Mouse (Mus musculus) kidney, embryonic 16.5 days (tissue): ENCODE results near the gene Pla2g7. TPM values are rescaled to one million over a fixed set of nuclear protein-coding genes. Genes with fewer than 3 reads are reported as not detected.

Experiments
- ATAC-seq: fragments of 200-750 bp; cut with Nextera tagmentation; 2 replicates; pipeline ENCODE4 v1.8.0; 2017; ENCODE audit warnings: moderate TSS enrichment; ENCODE audit not compliant: low FRiP score, low TSS enrichment
- H3K27ac ChIP-seq: fragments of 300-500 bp; sonication (generic); 2 replicates; pipeline ENCODE4 v1.5.1; 2014; ENCODE audit warnings: low read length
- H3K27me3 ChIP-seq: fragments of 300-500 bp; sonication (generic); 2 replicates; pipeline ENCODE4 v1.6.1; 2014; ENCODE audit warnings: low read length, control low read depth, mixed read lengths; ENCODE audit not compliant: insufficient read depth
- H3K36me3 ChIP-seq: fragments of 300-500 bp; sonication (generic); 2 replicates; pipeline ENCODE4 v1.6.1; 2014; ENCODE audit warnings: low read length, control low read depth, mixed read lengths; ENCODE audit not compliant: insufficient read depth
- H3K4me1 ChIP-seq: fragments of 300-500 bp; sonication (generic); 2 replicates; pipeline ENCODE4 v1.6.1; 2014; ENCODE audit warnings: low read length, control low read depth, mixed read lengths; ENCODE audit not compliant: insufficient read depth
- H3K4me2 ChIP-seq: fragments of 300-500 bp; sonication (generic); replicated peaks from 2 replicates; pipeline ENCODE4 v1.6.1; 2014; ENCODE audit warnings: low read depth, low read length
- H3K4me3 ChIP-seq: fragments of 300-500 bp; sonication (generic); 2 replicates; pipeline ENCODE4 v1.5.1; 2014; ENCODE audit warnings: mild to moderate bottlenecking, low read length
- H3K9ac ChIP-seq: fragments of 300-500 bp; sonication (generic); replicated peaks from 2 replicates; pipeline ENCODE4 v1.6.1; 2014; ENCODE audit warnings: low read length
- H3K9me3 ChIP-seq: fragments of 300-500 bp; sonication (generic); 2 replicates; pipeline ENCODE4 v1.6.1; 2016; ENCODE audit warnings: low read length, control low read depth
- whole genome bisulfite sequencing: fragments of 180-500 bp; shearing (Covaris S2); extraction: QIAGEN DNeasy Blood & Tissue Kit; methylation state at CpG from one replicate; pipeline ENCODE4 v1.1.7; 2014; 5-methylcytosine and 5-hydroxymethylcytosine counted together
- polyA plus RNA-seq: library from polyadenylated mRNA; unstranded; fragments of >200 nt; fragmentation: Nextera tagmentation; extraction: Ambion mirVana; gene quantifications from 2 replicates; pipeline ENCODE4 v1.2.1, GENCODE M21; 2015

The Pla2g7 gene
- polyA plus RNA-seq, 1 experiment from 2014 or later: 75.4 TPM

DNA sequence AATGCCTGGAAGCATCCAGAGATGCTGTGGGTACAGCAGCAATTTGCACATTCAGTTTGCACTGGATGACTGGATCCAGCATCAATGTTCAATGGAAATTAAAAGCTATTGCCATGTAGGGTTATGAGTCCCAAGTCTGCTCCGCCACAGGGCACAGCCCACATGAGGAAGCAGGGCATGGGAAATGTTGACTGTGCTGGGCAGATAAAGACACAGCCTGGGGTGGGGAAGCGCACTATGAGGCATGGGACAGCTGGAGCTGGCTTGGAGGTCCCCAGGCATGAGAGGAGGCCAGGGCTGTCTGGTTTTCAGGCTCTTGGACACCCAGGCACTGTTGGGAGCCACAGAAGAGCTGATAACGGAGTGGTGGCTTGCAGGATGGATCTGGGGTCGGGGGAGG lies 23.9 kb upstream of the Pla2g7 start:
- Histone ChIP-seq H3K9me3 (no peaks in the 10 kb centered on the region), H3K4me3 (no peak overlapping the region), H3K27ac (no peak overlapping the region), H3K4me1 (no peaks in the 10 kb centered on the region), H3K36me3 (no peaks in the 10 kb centered on the region), H3K27me3 (no peaks in the 10 kb centered on the region), H3K9ac (no peak overlapping the region), H3K4me2 (no peak overlapping the region)
- 88% methylated on average over 4 of the region's 4 CpGs for WGBS
- no peak for ATAC-seq

DNA sequence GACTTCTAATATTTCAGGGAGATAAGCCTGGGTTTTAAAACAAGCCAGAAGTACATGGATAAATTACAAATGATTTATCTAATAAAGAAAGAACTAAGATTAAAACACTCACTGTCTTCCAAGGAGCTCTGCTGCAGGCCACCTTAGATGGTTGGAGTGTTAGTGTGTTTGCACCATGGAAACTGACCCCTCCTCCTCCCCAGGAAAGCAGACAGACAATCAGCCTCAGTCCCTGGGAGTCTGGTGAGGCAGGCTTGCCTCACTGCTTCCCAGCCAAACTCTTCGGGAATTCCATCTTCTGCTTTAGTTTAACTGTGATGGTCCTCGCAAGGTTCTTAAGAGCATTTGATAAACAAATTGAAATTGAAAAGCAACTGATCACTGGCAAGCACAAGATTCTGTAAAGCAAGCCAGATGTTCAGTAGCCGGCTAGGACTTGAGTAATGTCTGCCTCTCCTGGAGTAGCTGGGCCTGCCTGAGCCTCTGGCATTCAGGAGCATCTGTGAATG lies 16.7 kb upstream of the Pla2g7 start:
- WGBS: 54% methylated on average over 3 of the region's 3 CpGs
- Histone ChIP-seq H3K27ac (no peak overlapping the region), H3K4me1 (peaks cover 14% of the 10 kb centered on the region), H3K27me3 (no peaks in the 10 kb centered on the region), H3K4me2 (no peak overlapping the region), H3K9me3 (no peaks in the 10 kb centered on the region), H3K4me3 (no peak overlapping the region), H3K9ac (no peak overlapping the region), H3K36me3 (no peaks in the 10 kb centered on the region)
- no peak for ATAC-seq

DNA sequence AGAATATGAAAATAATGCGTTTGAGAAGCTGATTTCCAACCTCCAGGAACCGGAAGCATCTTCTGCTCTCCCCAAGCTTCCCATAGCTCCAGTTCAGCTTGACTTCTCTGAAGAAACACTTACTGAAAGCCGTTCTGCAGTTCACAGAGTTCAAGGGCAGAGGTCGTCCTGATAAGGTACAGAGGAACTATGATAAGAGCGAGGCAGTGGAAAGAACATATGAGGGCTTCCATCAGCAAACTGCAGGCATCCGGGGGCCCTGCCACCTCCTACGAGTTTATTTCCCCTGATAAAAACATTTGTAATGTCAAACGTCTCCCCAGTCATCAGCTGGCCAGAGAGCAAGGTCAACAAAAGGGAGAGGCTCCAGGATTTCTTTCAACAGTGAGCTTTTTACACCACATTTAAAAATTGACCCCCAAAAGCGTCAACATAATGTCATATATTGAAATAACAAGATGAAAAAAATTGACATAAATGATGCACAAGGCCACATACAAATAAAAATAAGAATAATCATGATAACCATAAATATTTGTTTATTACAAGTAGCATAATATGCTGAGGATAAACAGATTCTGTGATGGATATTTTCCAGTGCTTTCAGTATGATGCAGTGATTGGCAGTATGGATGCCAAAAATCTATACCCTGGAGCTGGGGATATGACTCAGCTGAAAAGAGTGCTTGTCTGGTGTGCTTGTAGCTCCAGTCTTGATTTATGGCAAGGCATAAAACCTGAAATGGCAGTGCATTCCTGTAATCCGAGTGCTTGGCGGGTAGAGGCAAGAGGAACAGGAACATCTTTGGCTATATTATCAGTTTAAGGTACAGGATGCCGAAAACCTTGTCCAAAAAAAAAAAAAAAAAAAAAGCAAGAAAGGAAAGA lies 13.1 kb upstream of the Pla2g7 start:
- Histone ChIP-seq H3K4me2 (no peak overlapping the region), H3K9ac (no peak overlapping the region), H3K4me3 (no peak overlapping the region), H3K27ac (no peak overlapping the region), H3K9me3 (no peaks in the 10 kb centered on the region), H3K27me3 (no peaks in the 10 kb centered on the region), H3K4me1 (peaks cover 28% of the 10 kb centered on the region), H3K36me3 (no peaks in the 10 kb centered on the region)
- ATAC-seq: no peak
- WGBS: 30% methylated on average over 12 of the region's 12 CpGs

DNA sequence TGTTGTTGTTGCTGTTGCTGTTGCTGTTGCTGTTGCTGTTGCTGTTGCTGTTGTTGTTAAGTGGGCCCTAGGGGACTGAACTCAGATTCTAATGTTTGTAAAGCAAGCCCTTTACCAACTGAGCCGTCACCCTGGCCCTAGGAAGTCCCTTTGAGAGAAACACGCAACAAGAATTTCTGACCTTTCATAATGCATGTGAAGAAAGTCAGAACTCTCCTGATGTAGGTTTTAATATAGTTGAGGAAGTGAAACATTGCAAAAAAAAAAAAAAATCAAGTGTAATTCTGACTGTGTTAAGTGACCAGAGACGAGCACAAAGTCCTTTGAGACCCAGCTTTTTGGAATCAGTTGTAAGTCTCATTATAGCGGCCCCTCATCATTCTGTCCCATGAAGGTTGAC lies 10.8 kb upstream of the Pla2g7 start:
- Histone ChIP-seq H3K9me3 (peaks cover under 1% of the 10 kb centered on the region), H3K36me3 (no peaks in the 10 kb centered on the region), H3K27me3 (no peaks in the 10 kb centered on the region), H3K27ac (peak overlapping the region; percentile 1; the same call in 1 of the 2 replicates), H3K4me3 (no peak overlapping the region), H3K4me2 (no peak overlapping the region), H3K4me1 (peaks cover 28% of the 10 kb centered on the region), H3K9ac (no peak overlapping the region)
- WGBS: 60% methylated on average over 4 of the region's 4 CpGs
- no peak for ATAC-seq

DNA sequence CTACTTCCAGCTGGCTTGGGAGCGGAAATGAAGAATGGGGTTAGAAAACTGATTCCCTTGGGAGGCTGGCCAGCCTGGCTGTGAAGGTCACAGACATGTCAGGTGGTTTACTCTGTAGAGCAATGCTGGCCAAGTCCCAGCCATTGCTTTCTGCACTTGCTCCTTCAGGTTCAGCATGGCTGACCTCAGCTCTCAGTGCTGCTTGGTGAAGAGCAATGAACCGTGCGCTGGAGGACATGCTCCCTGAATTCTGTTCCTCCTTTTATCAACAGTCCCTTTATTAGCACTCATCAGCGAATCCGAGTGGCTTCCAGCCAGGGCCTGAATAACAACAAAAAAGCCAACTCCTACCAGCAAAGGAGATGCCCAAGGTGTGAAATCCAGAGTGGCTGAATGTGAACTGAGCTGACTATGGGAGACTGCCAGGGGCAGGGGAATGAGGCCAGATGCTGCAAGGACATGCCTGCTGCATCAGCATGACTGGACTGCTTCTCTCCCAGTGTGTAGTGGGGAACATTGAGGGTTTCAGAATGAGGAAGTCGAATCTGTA lies 10.3 kb upstream of the Pla2g7 start:
- peak; percentile 97 for ATAC-seq
- no peak overlapping the region for H3K4me2 ChIP-seq
- H3K9me3 ChIP-seq: peaks cover 5% of the 10 kb centered on the region
- no peak overlapping the region for H3K4me3 ChIP-seq
- H3K36me3 ChIP-seq: no peaks in the 10 kb centered on the region
- H3K27me3 ChIP-seq: no peaks in the 10 kb centered on the region
- H3K4me1 ChIP-seq: peaks cover 28% of the 10 kb centered on the region
- H3K9ac ChIP-seq: no peak overlapping the region
- 23% methylated on average over 6 of the region's 6 CpGs for WGBS
- H3K27ac ChIP-seq: peak overlapping the region; percentile 62

DNA sequence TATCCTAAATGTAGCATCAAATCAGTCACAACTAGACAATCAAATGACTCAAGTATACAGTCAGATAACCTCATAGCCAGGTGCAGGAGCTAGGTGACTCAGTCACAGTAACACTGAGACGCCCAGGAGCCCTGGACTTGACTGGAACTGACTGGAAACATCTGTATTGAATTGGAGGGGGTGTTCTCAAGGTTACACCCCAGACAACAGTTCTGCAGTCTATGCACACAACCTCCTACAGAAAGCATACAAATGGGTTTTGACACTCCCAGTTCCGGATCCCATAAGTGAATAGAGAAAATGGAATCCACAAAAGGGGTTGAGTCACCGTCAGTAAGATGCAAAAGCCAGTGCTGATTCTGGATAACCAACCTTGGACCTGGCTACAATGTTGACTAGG lies 9.2 kb upstream of the Pla2g7 start:
- ATAC-seq: no peak
- Histone ChIP-seq H3K4me1 (peaks cover 28% of the 10 kb centered on the region), H3K4me3 (no peak overlapping the region), H3K9me3 (peaks cover 7% of the 10 kb centered on the region), H3K4me2 (no peak overlapping the region), H3K36me3 (no peaks in the 10 kb centered on the region), H3K27me3 (no peaks in the 10 kb centered on the region), H3K9ac (no peak overlapping the region), H3K27ac (no peak overlapping the region)
- WGBS: 80% methylated on average over 3 of the region's 3 CpGs

DNA sequence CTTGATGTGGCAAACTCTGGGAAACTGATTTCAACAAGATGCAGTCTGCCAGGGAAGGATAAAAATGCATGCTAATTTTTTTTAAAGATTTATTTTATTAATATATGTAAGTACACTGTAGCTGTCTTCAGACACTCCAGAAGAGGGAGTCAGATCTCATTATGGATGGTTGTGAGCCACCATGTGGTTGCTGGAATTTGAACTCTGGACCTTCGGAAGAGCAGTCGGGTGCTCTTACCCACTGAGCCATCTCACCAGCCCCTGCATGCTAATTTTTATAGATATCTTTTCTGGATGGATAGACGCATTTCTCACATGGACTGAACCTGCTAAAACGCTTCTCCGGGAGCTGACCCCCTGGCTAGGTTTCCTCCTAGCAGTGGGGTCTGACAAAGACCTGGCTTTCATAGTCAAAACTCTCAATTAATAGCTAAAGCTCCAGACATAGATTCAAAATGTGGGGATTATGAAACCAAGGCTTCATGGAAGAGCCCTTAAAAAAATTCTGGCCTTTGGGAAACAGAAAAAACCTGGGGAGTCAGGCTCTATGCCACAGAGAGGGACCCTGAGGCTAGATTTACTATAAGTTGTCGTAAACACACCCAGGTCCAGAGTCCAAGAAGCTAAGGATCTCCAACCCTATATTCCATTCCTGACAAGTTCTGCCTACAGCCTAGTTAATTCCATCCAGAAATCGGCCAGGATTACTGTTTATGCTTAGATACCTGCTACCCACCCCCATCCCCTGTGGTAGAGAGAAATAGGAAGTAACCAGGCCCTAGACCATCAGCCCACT lies 4.5 kb upstream of the Pla2g7 start:
- H3K9me3 ChIP-seq: peaks cover 7% of the 10 kb centered on the region
- H3K9ac ChIP-seq: no peak overlapping the region
- H3K4me3 ChIP-seq: no peak overlapping the region
- H3K27ac ChIP-seq: no peak overlapping the region
- no peak for ATAC-seq
- no peaks in the 10 kb centered on the region for H3K27me3 ChIP-seq
- H3K4me2 ChIP-seq: no peak overlapping the region
- WGBS: 83% methylated on average over 7 of the region's 7 CpGs
- no peaks in the 10 kb centered on the region for H3K36me3 ChIP-seq
- peaks cover 5% of the 10 kb centered on the region; the same call in 1 of the 2 replicates for H3K4me1 ChIP-seq

DNA sequence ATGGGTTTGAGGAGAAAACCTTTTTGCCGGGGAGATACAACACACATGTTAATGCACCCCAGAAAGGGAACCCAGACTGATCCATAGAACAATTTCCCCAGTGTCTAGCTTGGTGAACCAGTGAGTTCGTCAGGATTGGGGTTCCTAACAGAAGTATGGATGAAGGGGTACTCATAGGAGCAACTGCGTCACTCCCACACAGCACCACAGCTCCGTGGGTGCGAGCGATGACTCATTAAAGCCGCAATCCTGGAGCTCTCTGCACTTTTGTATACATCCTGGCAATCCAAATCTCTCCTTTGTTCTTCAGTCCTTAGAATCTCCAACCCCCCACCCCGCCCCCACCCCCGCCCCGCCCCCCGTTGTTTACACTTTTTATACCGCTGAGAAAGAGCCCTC lies 306 bp upstream of the Pla2g7 start:
- peak overlapping the region; percentile 54 for H3K4me3 ChIP-seq
- H3K27ac ChIP-seq: peak overlapping the region; percentile 93
- peak; percentile 35; the same call in 1 of the 2 replicates for ATAC-seq
- peak overlapping the region; percentile 85 for H3K4me2 ChIP-seq
- no peaks in the 10 kb centered on the region for H3K36me3 ChIP-seq
- peak overlapping the region; percentile 70 for H3K9ac ChIP-seq
- peaks cover 2% of the 10 kb centered on the region; the same call in 1 of the 2 replicates for H3K9me3 ChIP-seq
- 6% methylated on average over 12 of the region's 12 CpGs for WGBS
- H3K4me1 ChIP-seq: peaks cover 18% of the 10 kb centered on the region; the same call in 1 of the 2 replicates
- H3K27me3 ChIP-seq: no peaks in the 10 kb centered on the region

DNA sequence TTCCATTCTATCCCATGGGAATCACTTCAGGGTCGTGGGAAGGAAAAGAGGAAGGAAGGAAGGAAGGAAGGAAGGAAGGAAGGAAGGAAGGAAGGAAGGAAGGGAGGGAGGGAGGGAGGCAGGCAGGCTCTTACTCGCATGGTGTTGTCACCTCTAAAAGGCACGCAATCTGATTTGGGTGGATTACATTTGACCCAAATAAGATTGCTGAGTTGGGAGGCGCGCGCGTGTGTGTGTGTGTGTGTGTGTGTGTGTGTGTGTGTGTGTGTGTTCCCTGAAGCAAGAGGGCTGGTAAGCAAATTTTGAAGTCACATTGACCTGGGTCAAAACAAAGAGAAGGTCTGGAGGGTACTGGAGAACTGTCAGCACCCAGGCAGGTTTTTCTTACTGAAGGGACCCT lies 1.4 kb downstream of the Pla2g7 start:
- H3K9me3 ChIP-seq: no peaks in the 10 kb centered on the region
- ATAC-seq: no peak
- H3K4me1 ChIP-seq: peaks cover 18% of the 10 kb centered on the region; the same call in 1 of the 2 replicates
- H3K4me2 ChIP-seq: peak overlapping the region; percentile 85
- no peaks in the 10 kb centered on the region for H3K36me3 ChIP-seq
- no peak overlapping the region for H3K9ac ChIP-seq
- no peak overlapping the region for H3K27ac ChIP-seq
- no peaks in the 10 kb centered on the region for H3K27me3 ChIP-seq
- H3K4me3 ChIP-seq: peak overlapping the region; percentile 54
- 46% methylated on average over 7 of the region's 7 CpGs for WGBS
